Mouse (Mus musculus): ENCODE measurements around the gene Gng12. TPM values are rescaled to one million over a fixed set of nuclear protein-coding genes. Genes with fewer than 3 reads are reported as not detected.

Gng12 gene
- polyA plus RNA-seq, 1 experiment from 2014 or later = 46.8 TPM

GRCm38 (mm10) chr6:66923851-66924250 is 27.7 kb downstream of the Gng12 start:
- Histone ChIP-seq H3K4me3 (no peak overlapping the region), H3K36me3 (no peaks in the 10 kb centered on the region), H3K4me1 (replicated peaks) (peaks cover 8% of the 10 kb centered on the region), H3K9me3 (no peaks in the 10 kb centered on the region), H3K27me3 (ENCODE audit: insufficient read depth, poor library complexity, severe bottlenecking) (no peaks in the 10 kb centered on the region), H3K27ac (no peak overlapping the region)
- 90% methylated on average over 4 of the region's 4 CpGs for WGBS
- DNase-seq (ENCODE audit: low spot score) = no peak

- 86% methylated on average over 7 of the region's 7 CpGs for WGBS
Measured at GRCm38 (mm10) chr6:66924315-66924965, 28.2 kb downstream of the Gng12 start.

GRCm38 (mm10) chr6:66926269-66926668 is 30.1 kb downstream of the Gng12 start:
- H3K27me3 ChIP-seq (ENCODE audit: insufficient read depth, poor library complexity, severe bottlenecking) = no peaks in the 10 kb centered on the region
- H3K36me3 ChIP-seq = no peaks in the 10 kb centered on the region
- no peaks in the 10 kb centered on the region for H3K9me3 ChIP-seq
- WGBS = 18% methylated on average over 4 of the region's 4 CpGs
- H3K4me3 ChIP-seq = no peak overlapping the region
- DNase-seq (ENCODE audit: low spot score) = peak; percentile 51
- H3K4me1 ChIP-seq (replicated peaks) = peaks cover 8% of the 10 kb centered on the region
- no peak overlapping the region for H3K27ac ChIP-seq

More at GRCm38 (mm10) chr6:66924315-66924965, 28.2 kb downstream of the Gng12 start:
- DNase-seq (ENCODE audit: low spot score) = no peak
- Histone ChIP-seq H3K4me3 (no peak overlapping the region), H3K27me3 (ENCODE audit: insufficient read depth, poor library complexity, severe bottlenecking) (no peaks in the 10 kb centered on the region), H3K27ac (no peak overlapping the region), H3K9me3 (no peaks in the 10 kb centered on the region), H3K36me3 (no peaks in the 10 kb centered on the region), H3K4me1 (replicated peaks) (peaks cover 8% of the 10 kb centered on the region)

DNA sequence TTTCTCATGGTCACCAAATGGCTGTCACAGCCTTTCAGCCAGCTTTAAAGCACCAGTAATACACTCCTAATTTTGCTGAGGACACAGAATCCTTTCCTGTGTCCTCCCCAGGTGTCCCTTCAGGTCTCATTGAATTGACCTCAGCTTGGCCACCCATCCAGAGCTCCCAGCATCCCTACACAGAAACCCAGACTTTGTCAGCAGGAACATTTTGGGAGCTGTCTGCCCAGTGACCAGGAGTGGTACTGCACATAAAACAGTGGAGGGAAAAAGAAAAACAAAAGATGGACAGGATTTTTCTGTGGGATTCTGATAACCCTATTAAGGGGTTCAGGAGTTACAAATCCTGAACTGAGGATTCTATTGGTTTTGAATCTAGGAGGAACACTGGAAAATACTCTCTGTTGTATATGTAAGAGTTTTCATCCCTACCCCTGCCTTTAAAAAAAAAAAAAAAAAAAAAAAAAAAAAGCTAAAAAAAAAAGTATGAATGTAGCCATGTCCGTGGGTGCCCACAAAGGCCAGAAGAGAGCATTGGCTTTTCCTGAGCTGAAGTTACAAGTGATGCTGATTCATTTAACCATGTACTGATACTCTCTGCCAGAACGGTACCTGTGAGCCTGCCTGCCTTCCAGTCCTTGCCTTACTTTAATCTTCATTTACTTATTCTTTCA is 32.9 kb downstream of the Gng12 start:
- no peaks in the 10 kb centered on the region for H3K9me3 ChIP-seq
- no peak overlapping the region for H3K4me3 ChIP-seq
- H3K27me3 ChIP-seq (ENCODE audit: insufficient read depth, poor library complexity, severe bottlenecking) = no peaks in the 10 kb centered on the region
- no peak for DNase-seq (ENCODE audit: low spot score)
- H3K27ac ChIP-seq = no peak overlapping the region
- 77% methylated on average over 2 of the region's 2 CpGs for WGBS
- no peaks in the 10 kb centered on the region for H3K36me3 ChIP-seq
- H3K4me1 ChIP-seq (replicated peaks) = peaks cover 8% of the 10 kb centered on the region

GRCm38 (mm10) chr6:66929694-66930093 is 33.5 kb downstream of the Gng12 start:
- Histone ChIP-seq H3K4me1 (replicated peaks) (peaks cover 8% of the 10 kb centered on the region), H3K9me3 (no peaks in the 10 kb centered on the region), H3K27me3 (ENCODE audit: insufficient read depth, poor library complexity, severe bottlenecking) (no peaks in the 10 kb centered on the region), H3K27ac (no peak overlapping the region), H3K36me3 (no peaks in the 10 kb centered on the region), H3K4me3 (no peak overlapping the region)
- DNase-seq (ENCODE audit: low spot score) = no peak
- 77% methylated on average over 7 of the region's 7 CpGs for WGBS

GRCm38 (mm10) chr6:66932206-66932819 is 36.1 kb downstream of the Gng12 start:
- H3K36me3 ChIP-seq = no peaks in the 10 kb centered on the region
- no peak overlapping the region for H3K4me3 ChIP-seq
- H3K4me1 ChIP-seq (replicated peaks) = no peaks in the 10 kb centered on the region
- H3K27me3 ChIP-seq (ENCODE audit: insufficient read depth, poor library complexity, severe bottlenecking) = no peaks in the 10 kb centered on the region
- no peak overlapping the region for H3K27ac ChIP-seq
- 78% methylated on average over 4 of the region's 4 CpGs for WGBS
- no peaks in the 10 kb centered on the region for H3K9me3 ChIP-seq
- no peak for DNase-seq (ENCODE audit: low spot score)

DNA sequence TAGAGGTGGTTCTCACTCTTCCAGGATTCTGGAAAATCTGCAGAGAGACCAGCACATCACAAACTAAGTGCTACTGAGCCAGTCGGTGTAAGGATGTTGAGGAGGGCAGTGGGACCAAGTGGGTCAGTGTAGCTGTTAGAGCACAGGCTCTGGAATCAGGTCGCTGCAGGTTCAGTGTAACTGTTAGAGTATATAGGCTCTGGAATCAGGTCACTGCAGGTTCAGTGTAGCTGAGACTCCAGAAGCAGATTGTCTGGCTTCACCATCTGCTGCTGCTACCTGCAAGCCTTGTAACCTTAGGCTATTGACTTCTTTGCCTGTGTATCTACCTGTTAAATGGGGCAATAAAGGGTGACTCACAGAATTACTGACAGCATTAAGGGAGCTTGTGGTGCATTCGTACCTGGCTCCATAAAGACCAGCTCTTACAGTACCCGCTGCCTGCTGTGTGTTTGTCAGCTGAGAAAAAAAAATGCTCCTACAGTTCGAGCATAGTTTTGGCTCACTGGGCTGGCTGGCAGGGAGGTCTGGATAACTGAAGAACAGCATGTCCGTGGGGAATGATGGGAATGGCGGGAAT is 44.5 kb downstream of the Gng12 start:
- no peak for DNase-seq (ENCODE audit: low spot score)

DNA sequence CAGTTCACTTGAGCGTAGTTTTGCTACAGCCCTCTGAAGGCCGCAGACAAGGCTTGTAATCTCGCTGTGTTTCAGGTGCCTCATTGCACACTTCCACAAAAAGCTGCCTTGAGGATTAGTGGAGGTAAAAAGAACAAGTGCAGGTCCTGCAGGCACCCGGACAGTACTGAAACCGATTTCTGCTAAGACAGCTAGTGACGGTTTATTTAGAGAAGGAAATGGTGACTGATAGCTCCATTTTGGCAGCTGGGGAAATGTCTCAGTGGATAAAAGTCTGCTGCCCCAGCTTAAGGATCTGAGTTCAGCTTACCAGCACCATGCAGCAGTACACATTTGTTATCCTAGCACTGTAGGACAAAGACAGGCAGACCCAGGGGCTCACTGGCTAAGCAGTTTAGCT is 45.6 kb downstream of the Gng12 start:
- Histone ChIP-seq H3K36me3 (no peaks in the 10 kb centered on the region), H3K27ac (no peak overlapping the region), H3K9me3 (no peaks in the 10 kb centered on the region), H3K4me1 (replicated peaks) (peaks cover 18% of the 10 kb centered on the region), H3K27me3 (ENCODE audit: insufficient read depth, poor library complexity, severe bottlenecking) (no peaks in the 10 kb centered on the region), H3K4me3 (no peak overlapping the region)
- 75% methylated on average over 6 of the region's 6 CpGs for WGBS
- no peak for DNase-seq (ENCODE audit: low spot score)

More for the DNA sequence above, 44.5 kb downstream of the Gng12 start:
- H3K4me3 ChIP-seq = no peak overlapping the region
- H3K9me3 ChIP-seq = no peaks in the 10 kb centered on the region
- H3K27ac ChIP-seq = no peak overlapping the region
- H3K36me3 ChIP-seq = no peaks in the 10 kb centered on the region
- peaks cover 18% of the 10 kb centered on the region for H3K4me1 ChIP-seq (replicated peaks)
- no peaks in the 10 kb centered on the region for H3K27me3 ChIP-seq (ENCODE audit: insufficient read depth, poor library complexity, severe bottlenecking)
- 81% methylated on average over 7 of the region's 7 CpGs for WGBS

DNA sequence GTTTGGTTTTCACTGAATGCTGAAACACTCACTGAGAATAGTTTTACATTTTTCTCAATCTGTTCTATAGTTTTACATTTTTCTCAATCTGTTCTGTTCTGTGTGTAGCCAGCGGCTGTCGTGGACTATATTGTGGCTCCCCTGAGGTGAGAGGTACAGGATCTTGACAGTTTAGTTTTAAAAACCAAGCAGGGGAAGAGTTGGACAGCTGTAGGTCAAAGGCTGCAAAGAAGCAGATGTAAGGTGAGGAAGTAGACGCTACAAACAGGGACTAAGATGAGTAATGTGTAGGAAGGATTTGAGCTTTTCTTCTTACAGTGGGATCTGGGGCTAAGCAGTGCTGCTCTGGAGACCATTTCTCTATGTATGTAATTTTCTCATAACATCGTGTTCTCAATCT is 46.6 kb downstream of the Gng12 start:
- no peak overlapping the region for H3K4me3 ChIP-seq
- H3K36me3 ChIP-seq = no peaks in the 10 kb centered on the region
- peaks cover 18% of the 10 kb centered on the region for H3K4me1 ChIP-seq (replicated peaks)
- 73% methylated on average over 4 of the region's 4 CpGs for WGBS
- DNase-seq (ENCODE audit: low spot score) = no peak
- no peak overlapping the region for H3K27ac ChIP-seq
- no peaks in the 10 kb centered on the region for H3K9me3 ChIP-seq
- no peaks in the 10 kb centered on the region for H3K27me3 ChIP-seq (ENCODE audit: insufficient read depth, poor library complexity, severe bottlenecking)

DNA sequence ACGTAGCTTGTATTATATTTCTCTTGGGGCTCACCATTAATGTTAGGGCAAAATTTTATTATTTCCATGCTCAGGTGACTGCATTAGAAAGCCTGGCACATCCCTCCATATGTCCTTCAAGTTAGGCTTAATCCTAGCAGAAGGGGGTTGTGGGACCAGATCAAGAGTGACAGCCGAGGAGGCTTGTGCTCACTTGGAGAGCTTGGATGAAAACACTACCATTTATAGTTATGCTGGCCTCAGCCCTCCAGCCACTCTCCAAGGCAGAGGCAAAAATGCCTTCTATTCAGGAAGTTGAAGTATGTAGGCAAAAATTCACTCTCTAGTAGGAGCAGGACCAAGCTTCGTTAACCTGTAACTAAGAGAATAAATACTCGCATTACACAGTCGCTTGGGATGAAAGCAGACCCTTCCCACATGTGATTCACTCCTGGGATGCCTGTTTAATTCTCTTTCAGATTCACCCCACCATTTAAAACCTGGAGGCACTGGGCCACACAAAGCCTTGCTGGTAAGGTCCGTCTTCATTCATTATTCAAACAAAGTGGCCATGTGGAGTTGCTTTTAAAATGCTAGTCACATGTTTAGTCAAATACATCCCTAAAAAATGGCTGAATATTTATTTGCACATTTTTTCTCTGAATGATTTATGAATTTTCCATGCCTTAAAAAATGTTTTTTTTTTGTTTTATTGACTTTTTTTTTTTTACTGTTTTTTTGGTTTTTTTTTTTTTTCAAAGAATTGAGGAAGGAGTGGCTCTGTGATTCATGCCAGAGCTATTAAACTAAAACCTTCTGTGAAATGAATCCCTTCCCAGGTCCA is 47.4 kb downstream of the Gng12 start:
- no peaks in the 10 kb centered on the region for H3K27me3 ChIP-seq (ENCODE audit: insufficient read depth, poor library complexity, severe bottlenecking)
- H3K9me3 ChIP-seq = no peaks in the 10 kb centered on the region
- H3K4me3 ChIP-seq = no peak overlapping the region
- no peaks in the 10 kb centered on the region for H3K36me3 ChIP-seq
- peak overlapping the region; percentile 57; the same call in 1 of the 2 replicates for H3K27ac ChIP-seq
- no peak for DNase-seq (ENCODE audit: low spot score)
- 35% methylated on average over 6 of the region's 6 CpGs for WGBS
- peaks cover 18% of the 10 kb centered on the region for H3K4me1 ChIP-seq (replicated peaks)

DNA sequence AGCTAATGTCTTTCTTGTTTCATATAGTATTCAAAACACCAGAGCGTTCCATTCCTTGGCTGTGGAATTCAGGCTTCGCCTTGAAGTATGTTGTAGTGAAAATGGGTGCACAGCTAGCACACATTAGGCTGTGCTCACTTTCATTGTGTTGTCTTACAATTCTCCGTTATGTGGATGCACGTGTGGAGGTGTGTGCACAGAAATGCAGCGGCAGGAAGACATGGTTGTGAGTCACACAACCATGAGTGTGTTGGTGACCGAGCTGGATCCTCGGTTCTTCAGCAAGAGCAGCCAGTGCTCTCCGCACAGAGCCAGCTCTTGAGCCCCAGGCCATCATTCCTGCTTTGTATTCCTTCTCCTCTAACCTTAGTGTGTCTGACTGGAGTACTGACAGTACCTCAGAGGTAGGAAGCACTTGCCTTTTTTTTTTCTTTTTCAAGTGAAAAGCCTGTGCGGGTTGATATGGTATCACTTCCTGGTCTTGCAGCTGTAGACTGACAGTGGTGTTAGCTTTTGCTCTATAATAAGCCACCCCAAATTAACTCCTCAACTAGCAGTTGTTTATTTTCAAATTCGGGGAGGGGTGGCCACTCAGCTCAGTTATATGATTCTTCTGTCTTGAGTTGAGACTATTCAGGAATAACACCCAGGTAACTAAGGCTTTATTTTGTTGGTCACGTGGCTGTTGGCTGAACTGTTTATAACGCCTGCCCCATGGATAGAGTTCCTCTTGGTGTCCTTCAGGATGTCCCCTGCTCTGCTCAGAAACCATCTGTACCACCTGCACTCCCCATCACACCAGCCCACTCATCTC is 48.2 kb downstream of the Gng12 start:
- H3K36me3 ChIP-seq = no peaks in the 10 kb centered on the region
- 87% methylated on average over 12 of the region's 12 CpGs for WGBS

GRCm38 (mm10) chr6:66945004-66945356 is 48.8 kb downstream of the Gng12 start:
- no peak overlapping the region for H3K4me3 ChIP-seq
- no peak overlapping the region for H3K27ac ChIP-seq
- no peaks in the 10 kb centered on the region for H3K36me3 ChIP-seq
- WGBS = 64% methylated on average over 5 of the region's 5 CpGs
- DNase-seq (ENCODE audit: low spot score) = no peak
- peaks cover 18% of the 10 kb centered on the region for H3K4me1 ChIP-seq (replicated peaks)
- H3K9me3 ChIP-seq = no peaks in the 10 kb centered on the region
- no peaks in the 10 kb centered on the region for H3K27me3 ChIP-seq (ENCODE audit: insufficient read depth, poor library complexity, severe bottlenecking)

More for the DNA sequence above, 48.2 kb downstream of the Gng12 start:
- Histone ChIP-seq H3K4me3 (no peak overlapping the region), H3K9me3 (no peaks in the 10 kb centered on the region), H3K4me1 (replicated peaks) (peaks cover 18% of the 10 kb centered on the region), H3K27ac (no peak overlapping the region), H3K27me3 (ENCODE audit: insufficient read depth, poor library complexity, severe bottlenecking) (no peaks in the 10 kb centered on the region)
- no peak for DNase-seq (ENCODE audit: low spot score)
